Mouse (Mus musculus) adrenal gland, adult 8-10 months (tissue): Measurements from ENCODE around the gene Kcnmb1. TPM values are rescaled to one million over a fixed set of nuclear protein-coding genes. Genes with fewer than 3 reads are reported as not detected.
A peak's percentile ranks its signal among the peaks of the same experiment; 100 is the strongest.

Experiments
- DNase-seq: peaks from one replicate; pipeline ENCODE4 v3.0.0; 2022
- total RNA-seq, 4 experiments: library from RNA; stranded (reverse); gene quantifications; 2 replicates each; pipeline ENCODE4 v1.2.4; 2022

Kcnmb1 gene
- under 1 TPM; 0.07 to 0.30 (median 0.13) TPM for total RNA-seq

GRCm38 (mm10) chr11:33962688-33963407 lies at the start of gene Kcnmb1:
Kcnmb1 (plus strand) TSS chr11:33963013.
- DNase-seq = no peak

- DNase-seq = no peak
Measured at GRCm38 (mm10) chr11:33913061-33913460, 49.8 kb upstream of the Kcnmb1 start.

- no peak for DNase-seq
Measured at GRCm38 (mm10) chr11:33914216-33914615, 48.6 kb upstream of the Kcnmb1 start.

- peak; percentile 25 for DNase-seq
Measured at GRCm38 (mm10) chr11:33917574-33917973, 45.2 kb upstream of the Kcnmb1 start.

- DNase-seq = no peak
Measured at GRCm38 (mm10) chr11:33918424-33918823, 44.4 kb upstream of the Kcnmb1 start.

GRCm38 (mm10) chr11:33919826-33920225 lies 43.0 kb upstream of the Kcnmb1 start:
- DNase-seq = no peak

GRCm38 (mm10) chr11:33921451-33921850 lies 41.4 kb upstream of the Kcnmb1 start:
- no peak for DNase-seq

- no peak for DNase-seq
Measured at GRCm38 (mm10) chr11:33923031-33923430, 39.8 kb upstream of the Kcnmb1 start.

- DNase-seq = no peak
Measured at GRCm38 (mm10) chr11:33925778-33926177, 37.0 kb upstream of the Kcnmb1 start.

GRCm38 (mm10) chr11:33926551-33926950 lies 36.3 kb upstream of the Kcnmb1 start:
- no peak for DNase-seq

GRCm38 (mm10) chr11:33927321-33927720 lies 35.5 kb upstream of the Kcnmb1 start:
- DNase-seq = no peak

- DNase-seq = no peak
Measured at GRCm38 (mm10) chr11:33927836-33928235, 35.0 kb upstream of the Kcnmb1 start.

GRCm38 (mm10) chr11:33928658-33929057 lies 34.2 kb upstream of the Kcnmb1 start:
- DNase-seq = no peak

GRCm38 (mm10) chr11:33929412-33929811 lies 33.4 kb upstream of the Kcnmb1 start:
- DNase-seq = no peak

- no peak for DNase-seq
Measured at GRCm38 (mm10) chr11:33931836-33932385, 30.9 kb upstream of the Kcnmb1 start.

- no peak for DNase-seq
Measured at GRCm38 (mm10) chr11:33932386-33933111, 30.3 kb upstream of the Kcnmb1 start.

GRCm38 (mm10) chr11:33934286-33934685 lies 28.5 kb upstream of the Kcnmb1 start:
- no peak for DNase-seq

GRCm38 (mm10) chr11:33937641-33938040 lies 25.2 kb upstream of the Kcnmb1 start:
- no peak for DNase-seq

GRCm38 (mm10) chr11:33938561-33939274 lies 24.1 kb upstream of the Kcnmb1 start:
- DNase-seq = no peak

GRCm38 (mm10) chr11:33939456-33940113 lies 23.2 kb upstream of the Kcnmb1 start:
- no peak for DNase-seq

GRCm38 (mm10) chr11:33943565-33943964 lies 19.2 kb upstream of the Kcnmb1 start:
- DNase-seq = no peak

GRCm38 (mm10) chr11:33944067-33944785 lies 18.6 kb upstream of the Kcnmb1 start:
- no peak for DNase-seq
